Mouse (Mus musculus): ENCODE measurements around the gene Ceacam1.

- TF ChIP-seq CTCF (IDR thresholded peaks at IDR 0.05; ENCODE audit: control insufficient read depth, insufficient read depth, low read length) (no peak), POLR2A (IDR thresholded peaks at IDR 0.05; ENCODE audit: borderline replicate concordance, control insufficient read depth, low read depth, low read length) (no peak)
Observed at GRCm38 (mm10) chr7:25412833-25413441, 64.5 kb downstream of the Ceacam1 start, which contains the start of gene Cxcl17.

All from bone marrow, adult 2 months (tissue).